Mouse (Mus musculus) bone marrow, adult 2 months (tissue): ENCODE data around the gene Htra2.

Experiments used
- CTCF ChIP-seq: fragments of 200-500 bp; IDR thresholded peaks from 2 replicates; pipeline ENCODE4 v1.5.1; 2011; ENCODE audit warnings: low read length, control low read depth; ENCODE audit not compliant: control insufficient read depth, insufficient read depth
- POLR2A ChIP-seq: fragments of 200-500 bp; IDR thresholded peaks from 2 replicates; pipeline ENCODE4 v1.6.1; 2011; ENCODE audit warnings: low read depth, mild to moderate bottlenecking, control low read depth, low read length, borderline replicate concordance; ENCODE audit not compliant: control insufficient read depth

DNA sequence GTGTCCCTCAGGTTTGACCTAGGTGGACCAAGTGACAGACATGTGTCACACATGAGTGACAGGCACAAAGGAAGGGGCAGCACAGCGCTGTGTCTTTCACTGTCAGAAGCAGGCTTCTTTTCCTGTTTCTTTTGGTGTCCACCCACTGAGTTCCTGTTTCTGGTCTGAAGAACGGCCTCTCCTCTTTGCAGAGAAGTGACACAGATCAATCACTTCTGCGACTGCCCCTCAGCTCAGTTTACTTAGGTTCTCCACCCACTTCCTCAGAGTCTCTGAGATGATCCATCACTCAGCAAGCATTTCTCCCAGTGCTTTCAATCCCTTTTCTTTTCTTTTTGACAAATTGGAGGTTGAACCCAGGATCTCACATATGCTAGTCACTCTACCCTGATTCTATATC is 46.4 kb downstream of the Htra2 start:
- TF ChIP-seq POLR2A: no peak
- no peak for TF ChIP-seq CTCF
